Mouse (Mus musculus) lung, embryonic 14.5 days (tissue): Measurements from ENCODE around the gene Hist1h3i. TPM values are rescaled to one million over a fixed set of nuclear protein-coding genes. Genes with fewer than 3 reads are reported as not detected.
"Not testable (repeated sequence)": the region's sequence is repeated elsewhere in the genome, so short reads cannot be mapped to it uniquely, and the experiment has no call there.

Source experiments
- ATAC-seq: fragments of 200-750 bp; cut with Nextera tagmentation; 2 replicates; pipeline ENCODE4 v1.8.0; 2017; ENCODE audit warnings: mild to moderate bottlenecking, moderate TSS enrichment, moderate library complexity; ENCODE audit not compliant: insufficient read depth
- DNase-seq: peaks from one replicate; pipeline ENCODE4 v3.0.0-alpha.2; 2015
- H3K27ac ChIP-seq: fragments of 300-500 bp; sonication (generic); 2 replicates; pipeline ENCODE4 v1.5.1; 2014; ENCODE audit warnings: low read depth, mild to moderate bottlenecking, moderate library complexity
- H3K27me3 ChIP-seq: fragments of 300-500 bp; sonication (generic); 2 replicates; pipeline ENCODE4 v1.6.1; 2014; ENCODE audit warnings: low read length, control low read depth; ENCODE audit not compliant: insufficient read depth
- H3K36me3 ChIP-seq: fragments of 300-500 bp; sonication (generic); 2 replicates; pipeline ENCODE4 v1.6.1; 2014; ENCODE audit warnings: control low read depth; ENCODE audit not compliant: insufficient read depth
- H3K4me1 ChIP-seq: fragments of 300-500 bp; sonication (generic); 2 replicates; pipeline ENCODE4 v1.6.1; 2014; ENCODE audit warnings: antibody characterized with exemption, control low read depth; ENCODE audit not compliant: insufficient read depth
- H3K4me2 ChIP-seq: fragments of 300-500 bp; sonication (generic); 2 replicates; pipeline ENCODE4 v1.6.1; 2014; ENCODE audit warnings: mild to moderate bottlenecking
- H3K4me3 ChIP-seq: fragments of 300-500 bp; sonication (generic); 2 replicates; pipeline ENCODE4 v1.5.1; 2014; ENCODE audit warnings: low read depth, low read length
- H3K9ac ChIP-seq: fragments of 300-500 bp; sonication (generic); 2 replicates; pipeline ENCODE4 v1.6.1; 2014
- H3K9me3 ChIP-seq: fragments of 300-500 bp; sonication (generic); 2 replicates; pipeline ENCODE4 v1.6.1; 2016; ENCODE audit warnings: low read depth, low read length, control low read depth
- CTCF ChIP-seq: IDR thresholded peaks from 2 replicates; pipeline ENCODE4 v1.5.1; 2016; ENCODE audit warnings: antibody characterized with exemption, low read depth
- WGBS: fragments of 180-500 bp; shearing (Covaris S2); extraction: QIAGEN DNeasy Blood & Tissue Kit; methylation state at CpG from one replicate; pipeline ENCODE4 v1.1.7; 2014; 5-methylcytosine and 5-hydroxymethylcytosine counted together
- polyA plus RNA-seq: library from polyadenylated mRNA; unstranded; fragments of >200 nt; fragmentation: Nextera tagmentation; extraction: Ambion mirVana; gene quantifications from 2 replicates; pipeline ENCODE4 v1.2.1, GENCODE M21; 2014

Hist1h3i gene
- 237 and 252 TPM in 2 replicates for polyA plus RNA-seq

DNA sequence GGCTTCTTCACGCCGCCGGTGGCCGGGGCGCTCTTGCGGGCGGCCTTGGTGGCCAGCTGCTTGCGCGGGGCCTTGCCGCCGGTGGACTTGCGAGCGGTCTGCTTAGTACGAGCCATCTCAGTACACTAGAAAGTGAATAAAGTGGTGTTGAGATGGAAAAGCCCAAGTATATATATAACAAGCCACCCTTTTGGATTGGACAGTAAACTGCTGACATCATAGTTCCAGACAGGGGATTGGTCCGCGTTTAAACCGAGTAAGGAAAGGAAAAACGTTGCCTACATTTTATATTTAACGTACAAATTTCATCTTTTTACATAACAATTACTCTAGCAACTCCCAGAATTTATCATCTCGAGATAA lies at the start of gene Hist1h3i:
Hist1h3i (minus strand) TSS at position 116 of the 363 bp plus-strand sequence.
- peak within 1 kb of the TSS; percentile 79 for H3K9ac ChIP-seq
- no peaks in the 10 kb centered on the region for H3K27me3 ChIP-seq
- peaks cover 12% of the 10 kb centered on the region; the same call in 1 of the 2 replicates for H3K4me1 ChIP-seq
- no peaks in the 10 kb centered on the region for H3K9me3 ChIP-seq
- DNase-seq (peak; percentile 95), ATAC-seq (peak; percentile 67)
- peak within 1 kb of the TSS; percentile 46 for H3K4me3 ChIP-seq
- peak within 1 kb of the TSS; percentile 90 for H3K4me2 ChIP-seq
- H3K27ac ChIP-seq: peak within 1 kb of the TSS; percentile 100
- under 1% methylated on average over 13 of the region's 20 CpGs for WGBS
- TF ChIP-seq CTCF: no peak
- H3K36me3 ChIP-seq: no peaks in the 10 kb centered on the region

DNA sequence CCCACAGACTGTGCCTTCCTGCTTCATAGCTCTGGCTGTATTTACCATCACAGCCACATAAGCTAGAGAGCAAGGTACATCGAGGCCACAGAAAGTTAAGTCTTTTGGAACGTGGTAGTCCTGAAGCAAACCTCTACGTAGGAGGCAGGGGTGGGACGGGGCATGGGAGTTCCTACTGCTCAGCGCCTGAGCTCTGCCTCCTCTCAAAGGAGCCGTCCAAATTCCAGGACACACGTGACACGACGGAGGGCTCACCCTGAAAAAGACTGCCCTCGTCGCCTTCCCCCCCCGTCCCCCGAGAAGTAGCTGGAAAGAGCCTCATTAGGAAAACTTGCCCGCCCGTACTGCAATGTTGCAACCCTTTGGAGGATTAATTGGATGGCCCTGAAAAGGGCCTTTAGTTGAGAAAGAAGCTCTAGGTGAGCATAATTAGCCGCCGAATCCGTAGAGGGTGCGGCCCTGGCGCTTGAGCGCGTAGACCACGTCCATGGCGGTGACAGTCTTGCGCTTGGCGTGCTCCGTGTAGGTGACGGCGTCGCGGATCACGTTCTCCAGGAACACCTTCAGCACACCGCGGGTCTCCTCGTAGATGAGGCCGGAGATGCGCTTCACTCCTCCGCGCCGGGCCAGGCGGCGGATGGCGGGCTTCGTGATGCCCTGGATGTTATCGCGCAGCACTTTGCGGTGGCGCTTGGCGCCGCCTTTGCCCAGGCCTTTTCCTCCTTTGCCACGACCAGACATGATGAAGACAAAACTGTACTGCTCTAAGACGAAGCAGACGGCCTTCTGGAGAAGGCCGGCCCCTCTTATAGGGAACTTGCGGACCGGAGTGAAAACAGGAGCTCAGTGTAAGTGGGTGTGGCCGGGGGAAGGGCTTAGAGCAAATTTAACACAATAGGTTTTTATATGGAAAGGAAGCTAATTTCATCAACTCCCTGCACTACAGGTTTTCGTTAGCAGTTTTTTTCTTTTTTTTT lies 48.5 kb upstream of the Hist1h3i start, which contains the start of gene Hist1h4n:
Hist1h4n (minus strand) TSS at position 779 of the 977 bp plus-strand sequence.
- peak; percentile 82 for ATAC-seq
- H3K36me3 ChIP-seq, H3K9ac ChIP-seq, H3K27me3 ChIP-seq, DNase-seq, H3K4me1 ChIP-seq, H3K9me3 ChIP-seq: not testable (repeated sequence)
- Histone ChIP-seq H3K27ac (peak within 1 kb of the TSS; percentile 60; the same call in 1 of the 2 replicates), H3K4me2 (peak within 1 kb of the TSS; percentile 43), H3K4me3 (peak within 1 kb of the TSS; percentile 19; the same call in 1 of the 2 replicates)
- under 1% methylated on average over 22 of the region's 58 CpGs for WGBS

GRCm38 (mm10) chr13:21830344-21830743 lies 47.2 kb upstream of the Hist1h3i start:
- WGBS: 81% methylated on average over 10 of the region's 10 CpGs
- ATAC-seq: no peak
- no peaks in the 10 kb centered on the region for H3K36me3 ChIP-seq
- no peak for DNase-seq
- no peak overlapping the region for H3K4me3 ChIP-seq
- H3K27ac ChIP-seq: peak overlapping the region; percentile 42
- H3K4me1 ChIP-seq: no peaks in the 10 kb centered on the region
- H3K9me3 ChIP-seq: no peaks in the 10 kb centered on the region
- H3K4me2 ChIP-seq: peak overlapping the region; percentile 20
- H3K9ac ChIP-seq: no peak overlapping the region
- no peaks in the 10 kb centered on the region for H3K27me3 ChIP-seq
- no peak for TF ChIP-seq CTCF

GRCm38 (mm10) chr13:21828511-21828910 lies 45.3 kb upstream of the Hist1h3i start:
- 67% methylated on average over 3 of the region's 3 CpGs for WGBS
- no peak overlapping the region for H3K4me2 ChIP-seq
- no peaks in the 10 kb centered on the region for H3K9me3 ChIP-seq
- H3K27me3 ChIP-seq: no peaks in the 10 kb centered on the region
- no peak overlapping the region for H3K9ac ChIP-seq
- H3K4me1 ChIP-seq: no peaks in the 10 kb centered on the region
- no peak overlapping the region for H3K4me3 ChIP-seq
- DNase-seq: no peak
- H3K36me3 ChIP-seq: no peaks in the 10 kb centered on the region
- no peak for TF ChIP-seq CTCF
- H3K27ac ChIP-seq: no peak overlapping the region
- ATAC-seq: no peak

- H3K36me3 ChIP-seq, H3K9ac ChIP-seq, H3K4me2 ChIP-seq, H3K27me3 ChIP-seq, ATAC-seq, DNase-seq, H3K4me3 ChIP-seq, H3K4me1 ChIP-seq, H3K9me3 ChIP-seq, H3K27ac ChIP-seq: not testable (repeated sequence)
- 74% methylated on average over 6 of the region's 16 CpGs for WGBS
These were observed 37.1 kb upstream of the Hist1h3i start for GRCm38 (mm10) chr13:21820082-21820890.

DNA sequence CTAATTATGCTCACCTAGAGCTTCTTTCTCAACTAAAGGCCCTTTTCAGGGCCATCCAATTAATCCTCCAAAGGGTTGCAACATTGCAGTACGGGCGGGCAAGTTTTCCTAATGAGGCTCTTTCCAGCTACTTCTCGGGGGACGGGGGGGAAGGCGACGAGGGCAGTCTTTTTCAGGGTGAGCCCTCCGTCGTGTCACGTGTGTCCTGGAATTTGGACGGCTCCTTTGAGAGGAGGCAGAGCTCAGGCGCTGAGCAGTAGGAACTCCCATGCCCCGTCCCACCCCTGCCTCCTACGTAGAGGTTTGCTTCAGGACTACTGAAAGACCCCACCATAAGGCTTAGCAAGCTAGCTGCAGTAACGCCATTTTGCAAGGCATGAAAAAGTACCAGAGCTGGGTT lies 28.9 kb upstream of the Hist1h3i start:
- peak overlapping the region; percentile 67 for H3K27ac ChIP-seq
- not testable (repeated sequence) for DNase-seq, H3K4me3 ChIP-seq, H3K9ac ChIP-seq, H3K9me3 ChIP-seq, H3K4me1 ChIP-seq, H3K27me3 ChIP-seq, H3K36me3 ChIP-seq
- 0% methylated on average over 12 of the region's 14 CpGs for WGBS
- peak overlapping the region; percentile 38; the same call in 1 of the 2 replicates for H3K4me2 ChIP-seq
- ATAC-seq: peak; percentile 58

DNA sequence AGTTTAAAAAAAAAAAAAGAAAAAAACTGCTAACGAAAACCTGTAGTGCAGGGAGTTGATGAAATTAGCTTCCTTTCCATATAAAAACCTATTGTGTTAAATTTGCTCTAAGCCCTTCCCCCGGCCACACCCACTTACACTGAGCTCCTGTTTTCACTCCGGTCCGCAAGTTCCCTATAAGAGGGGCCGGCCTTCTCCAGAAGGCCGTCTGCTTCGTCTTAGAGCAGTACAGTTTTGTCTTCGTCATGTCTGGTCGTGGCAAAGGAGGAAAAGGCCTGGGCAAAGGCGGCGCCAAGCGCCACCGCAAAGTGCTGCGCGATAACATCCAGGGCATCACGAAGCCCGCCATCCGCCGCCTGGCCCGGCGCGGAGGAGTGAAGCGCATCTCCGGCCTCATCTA lies 28.4 kb upstream of the Hist1h3i start, which contains the start of gene Hist1h4m:
Hist1h4m (plus strand) TSS at position 208 of the 400 bp plus-strand sequence.
- not testable (repeated sequence) for H3K4me3 ChIP-seq, H3K9me3 ChIP-seq, H3K27me3 ChIP-seq, H3K36me3 ChIP-seq, H3K4me1 ChIP-seq, H3K9ac ChIP-seq, DNase-seq
- Histone ChIP-seq H3K27ac (peak within 1 kb of the TSS; percentile 67), H3K4me2 (peak within 1 kb of the TSS; percentile 38; the same call in 1 of the 2 replicates)
- no CpG with 5 or more reads among the region's 24 CpGs for WGBS
- ATAC-seq: peak; percentile 59

DNA sequence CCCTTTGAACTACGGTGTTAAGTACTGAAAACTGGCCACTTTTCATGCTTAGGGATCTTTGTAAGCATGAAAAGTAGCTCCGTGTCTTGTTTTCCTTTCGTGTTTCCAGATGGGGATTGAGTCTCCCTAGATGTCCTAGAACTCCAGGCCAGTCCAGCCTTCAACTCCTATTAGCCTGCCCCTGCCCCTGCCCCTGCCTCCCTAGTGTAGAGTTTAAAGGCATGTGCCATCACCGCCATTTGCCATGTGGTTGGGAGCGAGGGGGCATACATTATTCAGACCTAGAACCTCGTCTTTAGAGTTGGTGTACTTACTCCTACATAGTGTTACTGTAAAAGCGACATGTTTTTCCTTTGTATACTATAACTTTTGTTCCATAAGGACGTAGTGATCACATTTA lies 27.9 kb upstream of the Hist1h3i start:
- H3K4me2 ChIP-seq, H3K9ac ChIP-seq, H3K9me3 ChIP-seq, H3K4me3 ChIP-seq, H3K4me1 ChIP-seq, DNase-seq, H3K27me3 ChIP-seq, H3K27ac ChIP-seq, H3K36me3 ChIP-seq: not testable (repeated sequence)
- ATAC-seq: peak; percentile 41
- WGBS: no CpG with 5 or more reads among the region's 8 CpGs

DNA sequence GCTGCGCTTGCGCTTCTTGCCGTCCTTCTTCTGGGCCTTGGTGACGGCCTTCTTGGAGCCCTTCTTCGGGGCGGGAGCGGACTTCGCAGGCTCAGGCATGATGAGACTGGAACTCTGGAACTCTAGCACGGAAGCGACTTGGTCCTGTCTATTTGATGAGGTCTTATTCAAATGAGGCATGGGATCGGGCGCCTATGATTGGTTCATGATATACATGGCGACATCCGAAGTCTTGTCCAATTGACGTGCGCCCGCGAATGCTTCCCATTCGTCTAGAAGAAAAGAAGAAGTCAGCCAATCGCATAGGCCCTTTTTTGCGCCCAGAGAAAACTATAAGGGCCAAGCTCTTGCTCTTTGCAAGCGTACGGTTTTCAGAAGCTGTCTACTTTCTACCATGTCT lies 26.9 kb upstream of the Hist1h3i start, which contains the start of the genes Hist1h2bq and Hist1h2ao:
Hist1h2bq (minus strand) TSS at position 125 of the 400 bp plus-strand sequence.
Hist1h2ao (plus strand) TSS at position 393 of the 400 bp plus-strand sequence.
- not testable (repeated sequence) for H3K27ac ChIP-seq, H3K36me3 ChIP-seq, H3K4me2 ChIP-seq, H3K27me3 ChIP-seq, DNase-seq, H3K9ac ChIP-seq, H3K4me1 ChIP-seq, H3K9me3 ChIP-seq, H3K4me3 ChIP-seq
- WGBS: no CpG with 5 or more reads among the region's 23 CpGs
- ATAC-seq: peak; percentile 96
